Mouse (Mus musculus) hindbrain, embryonic 14.5 days (tissue): ENCODE data around the gene Cttnbp2. TPM values are rescaled to one million over a fixed set of nuclear protein-coding genes. Genes with fewer than 3 reads are reported as not detected.
A peak's percentile ranks its signal among the peaks of the same experiment; 100 is the strongest.

ENCODE experiments used
- ATAC-seq: fragments of 200-750 bp; cut with Nextera tagmentation; 2 replicates; pipeline ENCODE4 v1.8.0; 2017; ENCODE audit warnings: moderate number of reproducible peaks, mild to moderate bottlenecking, moderate TSS enrichment, moderate library complexity; ENCODE audit not compliant: low FRiP score
- DNase-seq: peaks from one replicate; pipeline ENCODE4 v3.0.0-alpha.2; 2015; ENCODE audit warnings: low spot score
- H3K27ac ChIP-seq: fragments of 300-500 bp; sonication (generic); 2 replicates; pipeline ENCODE4 v1.5.1; 2014; ENCODE audit warnings: mild to moderate bottlenecking, moderate library complexity
- H3K27me3 ChIP-seq: fragments of 300-500 bp; sonication (generic); 2 replicates; pipeline ENCODE4 v1.6.1; 2014; ENCODE audit warnings: mild to moderate bottlenecking, low read length, mixed read lengths; ENCODE audit not compliant: control insufficient read depth, insufficient read depth
- H3K36me3 ChIP-seq: fragments of 300-500 bp; sonication (generic); replicated peaks from 2 replicates; pipeline ENCODE4 v1.6.1; 2014; ENCODE audit not compliant: control insufficient read depth, insufficient read depth
- H3K4me1 ChIP-seq: fragments of 300-500 bp; sonication (generic); replicated peaks from 2 replicates; pipeline ENCODE4 v1.6.1; 2014; ENCODE audit warnings: antibody characterized with exemption, low read length, mixed read lengths; ENCODE audit not compliant: control insufficient read depth, insufficient read depth
- H3K4me2 ChIP-seq: fragments of 300-500 bp; sonication (generic); replicated peaks from 2 replicates; pipeline ENCODE4 v1.6.1; 2014; ENCODE audit warnings: mild to moderate bottlenecking, moderate library complexity
- H3K4me3 ChIP-seq: fragments of 300-500 bp; sonication (generic); replicated peaks from 2 replicates; pipeline ENCODE4 v1.5.1; 2014; ENCODE audit warnings: mild to moderate bottlenecking, low read length
- H3K9ac ChIP-seq: fragments of 300-500 bp; sonication (generic); 2 replicates; pipeline ENCODE4 v1.6.1; 2014
- H3K9me3 ChIP-seq: fragments of 300-500 bp; sonication (generic); 2 replicates; pipeline ENCODE4 v1.6.1; 2016; ENCODE audit warnings: low read length; ENCODE audit not compliant: control insufficient read depth
- WGBS: fragments of 180-500 bp; shearing (Covaris S2); extraction: QIAGEN DNeasy Blood & Tissue Kit; methylation state at CpG from one replicate; pipeline ENCODE4 v1.1.7; 2014; 5-methylcytosine and 5-hydroxymethylcytosine counted together
- polyA plus RNA-seq: library from polyadenylated mRNA; unstranded; fragments of >200 nt; fragmentation: Nextera tagmentation; extraction: Ambion mirVana; gene quantifications from 2 replicates; pipeline ENCODE4 v1.2.1, GENCODE M21; 2014

The Cttnbp2 gene
- polyA plus RNA-seq, 1 experiment from 2014 or later = 48.7 TPM

- peak; percentile 81 for DNase-seq
- Histone ChIP-seq H3K27me3 (no peaks in the 10 kb centered on the region), H3K9me3 (no peaks in the 10 kb centered on the region), H3K9ac (no peak overlapping the region), H3K36me3 (peaks cover 41% of the 10 kb centered on the region; the same call in 1 of the 2 replicates), H3K4me2 (no peak overlapping the region), H3K27ac (no peak overlapping the region), H3K4me1 (no peaks in the 10 kb centered on the region), H3K4me3 (no peak overlapping the region)
- ATAC-seq = peak; percentile 53; the same call in 1 of the 2 replicates
- 38% methylated on average over 7 of the region's 7 CpGs for WGBS
These were observed 142.0 kb downstream of the Cttnbp2 start for GRCm38 (mm10) chr6:18372447-18373228.

DNA sequence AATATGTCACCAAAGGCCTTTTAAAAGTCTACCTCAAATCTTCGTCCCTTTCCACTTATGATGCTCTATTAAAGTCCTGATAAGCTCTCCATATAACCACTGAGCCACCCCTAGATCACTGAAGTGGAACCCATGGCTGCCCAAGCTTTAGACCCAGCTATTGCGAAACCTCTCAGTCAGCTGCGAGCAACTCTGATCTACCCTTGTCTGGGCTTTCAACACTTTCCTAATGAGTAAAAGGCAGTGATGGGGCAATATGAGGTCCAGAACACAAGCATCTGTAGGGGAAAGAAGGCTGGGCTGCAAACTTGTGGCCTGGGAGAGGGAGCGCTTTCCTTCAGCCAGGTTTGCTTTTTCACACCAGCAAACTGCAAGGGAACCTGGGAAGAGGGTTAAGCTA, 144.9 kb downstream of the Cttnbp2 start:
- Histone ChIP-seq H3K4me1 (no peaks in the 10 kb centered on the region), H3K27me3 (no peaks in the 10 kb centered on the region), H3K4me2 (no peak overlapping the region), H3K9me3 (no peaks in the 10 kb centered on the region), H3K36me3 (peaks cover 39% of the 10 kb centered on the region), H3K4me3 (no peak overlapping the region), H3K9ac (no peak overlapping the region), H3K27ac (no peak overlapping the region)
- DNase-seq (no peak), ATAC-seq (no peak)
- 93% methylated on average over 4 of the region's 4 CpGs for WGBS

- no peak for ATAC-seq
- no peak overlapping the region for H3K4me3 ChIP-seq
- 58% methylated on average over 3 of the region's 3 CpGs for WGBS
- DNase-seq = no peak
- H3K4me2 ChIP-seq = no peak overlapping the region
- H3K27ac ChIP-seq = no peak overlapping the region
- H3K9me3 ChIP-seq = no peaks in the 10 kb centered on the region
- no peaks in the 10 kb centered on the region for H3K4me1 ChIP-seq
- no peaks in the 10 kb centered on the region for H3K27me3 ChIP-seq
- H3K9ac ChIP-seq = no peak overlapping the region
- peaks cover 34% of the 10 kb centered on the region for H3K36me3 ChIP-seq
These were observed 145.6 kb downstream of the Cttnbp2 start for GRCm38 (mm10) chr6:18369054-18369453.

DNA sequence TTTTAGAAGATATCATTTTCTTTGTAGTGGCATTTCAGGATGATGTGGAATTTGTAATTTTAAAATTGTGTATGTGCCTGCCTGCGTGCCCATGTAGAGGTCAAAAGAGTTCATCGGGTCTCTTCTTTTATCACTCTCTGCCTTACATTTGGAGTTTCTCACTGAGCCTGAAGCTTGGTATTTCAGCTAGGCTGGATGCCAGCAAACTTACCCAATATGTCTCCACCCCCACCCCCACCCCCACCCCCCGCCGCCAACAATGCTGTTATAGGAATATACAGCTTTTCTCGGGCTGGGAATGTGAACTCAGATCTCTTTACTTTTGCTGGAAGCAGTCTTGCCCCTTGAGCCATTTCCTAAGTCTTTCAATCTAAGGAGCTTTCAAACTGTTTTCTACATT, 152.4 kb downstream of the Cttnbp2 start:
- 88% methylated on average over 5 of the region's 5 CpGs for WGBS
- no peaks in the 10 kb centered on the region for H3K4me1 ChIP-seq

GRCm38 (mm10) chr6:18360955-18361354, 153.7 kb downstream of the Cttnbp2 start:
- Histone ChIP-seq H3K4me2 (no peak overlapping the region), H3K4me1 (no peaks in the 10 kb centered on the region), H3K9ac (no peak overlapping the region), H3K36me3 (peaks cover 6% of the 10 kb centered on the region; the same call in 1 of the 2 replicates), H3K4me3 (no peak overlapping the region), H3K9me3 (no peaks in the 10 kb centered on the region), H3K27ac (no peak overlapping the region), H3K27me3 (no peaks in the 10 kb centered on the region)
- no peak for DNase-seq
- ATAC-seq = no peak

More for the DNA sequence above, 152.4 kb downstream of the Cttnbp2 start:
- Histone ChIP-seq H3K36me3 (peaks cover 12% of the 10 kb centered on the region), H3K4me2 (no peak overlapping the region), H3K4me3 (no peak overlapping the region), H3K9ac (no peak overlapping the region), H3K27me3 (no peaks in the 10 kb centered on the region), H3K27ac (no peak overlapping the region), H3K9me3 (no peaks in the 10 kb centered on the region)
- no peak for ATAC-seq
- DNase-seq = no peak

DNA sequence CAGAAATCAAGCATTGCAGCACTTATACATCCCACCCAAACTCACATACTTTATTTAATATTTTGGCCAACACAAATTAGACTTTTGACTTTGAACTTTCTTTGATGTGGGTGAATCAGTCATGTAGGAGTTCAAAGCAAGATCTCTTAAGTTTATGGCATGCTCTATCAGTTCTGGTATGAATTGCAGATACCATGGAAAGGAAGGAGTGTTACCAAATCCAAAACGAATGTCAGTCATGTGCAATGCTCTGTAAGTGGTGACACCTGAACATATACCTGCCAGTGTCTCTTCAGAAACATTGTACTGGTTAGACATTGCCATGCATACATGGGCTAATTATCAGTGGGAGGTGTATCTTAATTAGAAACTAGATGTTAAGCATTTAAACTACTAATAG, 154.5 kb downstream of the Cttnbp2 start:
- WGBS = 86% methylated on average over 1 of the region's 1 CpGs
- no peak overlapping the region for H3K4me2 ChIP-seq
- DNase-seq (no peak), ATAC-seq (no peak)
- no peak overlapping the region for H3K9ac ChIP-seq
- no peaks in the 10 kb centered on the region for H3K36me3 ChIP-seq
- H3K9me3 ChIP-seq = no peaks in the 10 kb centered on the region
- H3K4me3 ChIP-seq = no peak overlapping the region
- no peaks in the 10 kb centered on the region for H3K27me3 ChIP-seq
- no peaks in the 10 kb centered on the region for H3K4me1 ChIP-seq
- H3K27ac ChIP-seq = no peak overlapping the region

DNA sequence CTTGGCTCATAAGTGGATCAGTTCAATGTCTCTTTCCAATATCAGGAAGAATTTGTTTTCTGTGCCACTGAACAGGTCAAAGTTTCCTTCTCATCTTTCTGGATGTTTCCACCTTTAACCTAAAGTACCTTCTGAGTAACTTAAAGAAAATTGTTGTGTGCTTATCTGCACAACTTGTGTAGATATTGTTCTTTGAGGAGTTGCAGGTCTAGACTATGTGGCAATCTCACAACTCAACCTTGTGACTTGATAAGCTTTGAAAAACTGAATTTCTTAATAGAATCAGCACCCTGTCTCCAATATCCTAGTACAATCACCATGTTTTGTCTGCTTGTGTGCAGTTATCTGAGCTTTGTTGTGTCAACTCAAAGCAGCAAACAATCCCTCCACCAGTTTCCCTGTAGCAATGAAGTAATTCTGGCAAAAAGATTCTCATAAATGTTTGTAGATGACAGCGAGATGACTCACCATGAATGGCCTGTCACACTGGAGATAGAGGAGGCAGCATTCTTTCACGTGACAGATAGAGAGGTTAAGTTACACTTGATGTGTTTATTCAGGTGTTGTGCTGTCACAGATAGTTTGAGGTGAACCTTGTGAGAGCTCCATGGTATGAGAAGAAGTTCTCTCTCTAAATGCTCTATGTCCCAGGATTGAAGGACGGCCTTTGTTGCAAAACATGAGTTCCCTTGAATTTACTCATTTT, 165.3 kb downstream of the Cttnbp2 start:
- H3K36me3 ChIP-seq = no peaks in the 10 kb centered on the region
- no peak overlapping the region for H3K4me2 ChIP-seq
- H3K4me3 ChIP-seq = no peak overlapping the region
- H3K4me1 ChIP-seq = no peaks in the 10 kb centered on the region
- H3K9ac ChIP-seq = no peak overlapping the region
- 86% methylated on average over 3 of the region's 3 CpGs for WGBS
- no peaks in the 10 kb centered on the region for H3K27me3 ChIP-seq
- no peak overlapping the region for H3K27ac ChIP-seq
- ATAC-seq (no peak), DNase-seq (no peak)
- H3K9me3 ChIP-seq = no peaks in the 10 kb centered on the region

DNA sequence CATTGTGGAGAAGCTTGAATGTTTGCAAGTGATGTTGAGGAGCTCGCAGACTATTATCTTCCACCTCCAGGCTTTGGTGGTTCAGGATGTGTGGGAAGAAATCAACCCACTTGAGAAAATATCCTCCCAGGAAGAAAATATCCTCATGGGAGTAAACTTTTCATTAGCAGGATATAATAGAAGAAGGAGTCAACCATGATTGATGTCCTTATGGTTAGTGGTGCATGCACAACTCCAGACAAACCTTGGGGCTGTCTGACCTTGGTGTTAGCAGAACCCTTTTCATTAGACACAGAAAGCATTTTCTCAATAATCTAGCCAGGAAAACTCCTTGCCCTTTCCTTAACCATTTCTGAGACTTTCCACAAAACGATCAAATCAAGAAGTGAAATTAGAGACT, 170.4 kb downstream of the Cttnbp2 start:
- H3K4me2 ChIP-seq = no peak overlapping the region
- no peaks in the 10 kb centered on the region for H3K36me3 ChIP-seq
- no peaks in the 10 kb centered on the region for H3K9me3 ChIP-seq
- H3K4me3 ChIP-seq = no peak overlapping the region
- DNase-seq (no peak), ATAC-seq (no peak)
- no peak overlapping the region for H3K27ac ChIP-seq
- WGBS = 91% methylated on average over 2 of the region's 2 CpGs
- H3K4me1 ChIP-seq = no peaks in the 10 kb centered on the region
- H3K9ac ChIP-seq = no peak overlapping the region
- H3K27me3 ChIP-seq = no peaks in the 10 kb centered on the region

- H3K36me3 ChIP-seq = no peaks in the 10 kb centered on the region
- ATAC-seq (no peak), DNase-seq (no peak)
- H3K4me2 ChIP-seq = no peak overlapping the region
- H3K9me3 ChIP-seq = no peaks in the 10 kb centered on the region
- no peaks in the 10 kb centered on the region for H3K4me1 ChIP-seq
- no peak overlapping the region for H3K4me3 ChIP-seq
- no peaks in the 10 kb centered on the region for H3K27me3 ChIP-seq
- no peak overlapping the region for H3K9ac ChIP-seq
- H3K27ac ChIP-seq = no peak overlapping the region
These were observed 176.3 kb downstream of the Cttnbp2 start for GRCm38 (mm10) chr6:18338307-18338706.
